Mouse (Mus musculus) liver, postnatal 0 days (tissue): Measurements from ENCODE around the gene Nsmce4a.

Source experiments
- CTCF ChIP-seq: sonication (generic); IDR thresholded peaks from 2 replicates; pipeline ENCODE4 v1.5.1; 2016; ENCODE audit warnings: antibody characterized with exemption, low read depth
- EP300 ChIP-seq: IDR thresholded peaks from 2 replicates; pipeline ENCODE4 v1.6.1; 2016; ENCODE audit warnings: antibody characterized with exemption, low read depth, mild to moderate bottlenecking

GRCm38 (mm10) chr7:130545893-130546292 lies 27.0 kb downstream of the Nsmce4a start:
- no peak for TF ChIP-seq CTCF
- TF ChIP-seq EP300 = no peak
